Mouse (Mus musculus): ENCODE measurements around the gene Olfr173.

The Olfr173 gene

DNA sequence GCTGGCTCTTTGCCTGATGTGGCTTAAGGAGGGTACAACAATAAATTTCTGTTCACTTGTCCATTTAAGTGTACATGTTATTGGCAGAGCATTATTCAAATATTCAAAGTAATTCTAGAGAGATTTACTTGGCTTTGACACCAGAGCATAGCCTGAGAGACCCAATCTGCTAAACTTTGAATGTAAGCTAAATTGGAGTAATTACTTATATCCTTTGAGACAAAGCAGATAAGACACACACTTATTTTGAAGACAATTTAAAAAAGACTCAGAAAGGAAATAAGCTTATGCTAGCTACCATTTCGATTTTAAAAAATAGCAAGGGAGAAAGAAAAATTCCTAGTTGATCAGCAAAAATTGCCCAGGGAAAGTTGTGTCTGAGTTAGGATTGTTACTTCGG is at the start of gene Olfr173:
TSS of gene Olfr173 (minus strand) at position 101 of the 400 bp plus-strand sequence.
- DNase-seq (ENCODE audit: low spot score): no peak

DNA sequence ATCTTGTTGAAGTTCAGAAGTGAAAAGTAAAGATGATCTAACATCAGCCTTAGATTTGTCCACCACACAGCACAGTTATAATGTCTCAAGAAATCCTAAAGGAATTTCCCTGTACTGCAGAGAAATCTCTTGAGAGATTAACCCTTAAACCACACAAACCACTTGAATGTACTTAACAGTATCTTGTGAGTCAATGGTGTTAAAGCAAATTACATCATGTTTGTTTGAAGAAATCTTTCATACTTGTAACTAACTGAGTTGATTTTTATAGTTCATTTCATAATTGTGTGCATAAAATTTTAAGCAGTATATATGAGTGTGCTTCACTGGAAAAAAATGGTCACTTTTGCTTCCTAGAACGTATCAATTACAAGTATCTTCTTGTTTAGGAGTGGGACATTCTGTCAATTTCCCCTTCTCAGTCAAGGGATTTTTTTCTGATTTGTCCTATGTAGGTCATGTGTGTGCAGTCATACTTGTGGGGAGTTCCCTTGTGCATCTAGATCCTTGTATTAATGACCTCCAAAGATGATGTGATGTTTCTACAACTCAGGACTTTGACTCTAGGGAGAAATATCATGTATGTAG is 26.8 kb upstream of the Olfr173 start, which contains the start of gene Olfr175-ps1:
TSS of gene Olfr175-ps1 (minus strand) at position 51 of the 588 bp plus-strand sequence.
- DNase-seq (ENCODE audit: low spot score): no peak

DNA sequence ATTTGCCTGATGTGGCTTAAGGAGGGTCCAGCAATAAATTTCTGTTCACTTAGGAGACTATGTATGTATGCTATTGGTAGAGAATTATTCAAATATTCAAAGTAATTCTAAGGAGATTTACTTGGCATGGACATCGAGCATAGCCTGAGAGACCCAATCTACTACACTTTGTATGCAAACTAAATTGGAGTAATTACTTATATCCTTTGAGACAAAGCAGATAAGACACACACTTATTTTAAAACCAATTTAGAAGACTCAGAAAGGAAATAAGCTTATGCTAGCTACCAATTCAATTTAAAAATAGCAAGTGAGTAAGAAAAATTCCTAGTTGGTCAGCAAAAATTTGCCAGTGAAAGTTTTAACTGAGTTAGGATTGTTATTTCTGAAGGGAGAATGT is 37.0 kb downstream of the Olfr173 start, which contains the start of gene Olfr172:
TSS of gene Olfr172 (minus strand) at position 101 of the 400 bp plus-strand sequence.
- no peak for DNase-seq (ENCODE audit: low spot score)

DNA sequence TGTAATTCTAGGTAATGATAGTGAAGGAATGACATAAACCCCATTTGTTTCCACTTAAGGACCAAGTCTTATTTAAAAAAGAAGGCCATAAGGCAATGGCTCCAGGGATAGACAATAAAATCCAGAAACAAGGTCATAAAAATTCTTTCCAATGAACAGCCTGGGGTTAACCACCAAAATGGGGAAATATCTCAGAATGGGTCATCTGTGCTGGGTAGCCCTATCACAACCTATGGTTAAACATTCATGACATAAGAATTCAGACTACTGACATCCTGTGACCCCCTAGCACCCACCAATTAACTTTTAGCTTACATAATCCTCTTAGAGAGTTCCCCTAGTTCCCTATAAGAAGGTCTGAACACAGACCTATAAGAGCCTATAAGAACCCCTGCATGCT is 43.9 kb downstream of the Olfr173 start:
- no peak for DNase-seq (ENCODE audit: low spot score)

DNA sequence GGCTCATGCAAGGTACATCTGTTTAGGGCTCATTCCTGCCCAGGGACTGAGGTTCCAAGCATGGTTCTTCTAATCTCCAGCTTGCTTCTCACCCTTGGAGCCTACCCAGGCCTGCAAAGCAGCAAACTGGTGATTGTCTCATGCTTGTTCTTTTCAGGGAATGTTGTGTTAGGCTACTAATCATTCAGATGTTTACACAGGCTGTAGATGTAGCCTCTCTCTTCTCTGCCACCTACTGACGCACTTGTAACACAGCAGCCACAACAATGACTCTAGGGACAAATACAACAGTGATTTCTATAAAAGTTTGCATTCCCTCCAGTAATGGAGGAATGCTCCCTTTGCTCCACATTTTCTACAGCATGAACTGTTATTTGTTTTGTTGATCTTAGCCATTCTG is 48.8 kb downstream of the Olfr173 start:
- DNase-seq (ENCODE audit: low spot score): peak; percentile 64

DNA sequence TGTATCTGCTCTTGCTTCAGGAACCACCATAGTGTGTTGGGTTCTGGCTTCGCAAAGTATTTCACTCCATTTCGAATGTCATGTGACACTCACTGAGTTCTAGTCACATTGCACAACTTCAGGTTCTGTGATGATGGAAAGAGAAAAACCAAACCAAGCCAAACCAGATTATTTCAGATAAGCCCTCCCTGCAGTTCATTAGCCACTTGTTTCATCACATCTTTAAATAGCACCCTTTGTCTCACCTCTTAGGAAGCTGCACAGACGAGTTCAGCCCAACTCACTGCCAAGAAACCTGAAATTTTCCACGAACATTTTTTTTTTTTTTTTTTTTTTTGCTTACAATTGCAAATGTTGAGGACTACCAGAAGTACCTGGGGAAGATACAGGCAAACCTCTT is 53.4 kb downstream of the Olfr173 start:
- no peak for DNase-seq (ENCODE audit: low spot score)

All from embryo, embryonic 10 days (tissue).